Mouse (Mus musculus) urinary bladder, adult 2 months (tissue): ENCODE data around the gene Foxf1. TPM values are rescaled to one million over a fixed set of nuclear protein-coding genes. Genes with fewer than 3 reads are reported as not detected.

Experiments used
- DNase-seq: peaks from one replicate; pipeline ENCODE4 v3.0.0; 2022; ENCODE audit warnings: low spot score
- polyA plus RNA-seq: library from polyadenylated mRNA; depleted of rRNA; stranded (reverse); fragments of >200 nt; gene quantifications from 2 replicates; pipeline ENCODE4 v1.2.3, GENCODE M21; 2012

The Foxf1 gene
- polyA plus RNA-seq, 1 experiment: 117 TPM

DNA sequence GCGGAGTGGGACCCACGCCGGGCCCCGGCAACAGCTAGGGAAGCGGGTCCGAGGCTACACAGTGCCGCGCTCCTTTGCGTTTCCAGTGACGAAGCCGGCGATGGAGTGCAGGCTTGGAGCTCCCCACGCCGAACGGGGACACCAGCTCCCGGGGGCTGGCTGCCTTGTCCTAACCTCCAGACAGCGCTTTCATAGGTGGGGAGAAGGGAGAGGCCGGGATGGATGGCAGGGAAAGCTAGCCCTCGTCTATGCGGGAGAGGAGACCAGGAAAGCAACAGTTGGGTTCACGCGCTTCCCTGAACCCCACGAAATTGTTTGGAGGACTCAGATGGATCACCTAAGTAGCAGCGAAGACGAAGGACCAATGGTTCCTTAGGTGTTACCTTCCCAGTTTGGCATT, 30.9 kb downstream of the Foxf1 start:
- DNase-seq: no peak

DNA sequence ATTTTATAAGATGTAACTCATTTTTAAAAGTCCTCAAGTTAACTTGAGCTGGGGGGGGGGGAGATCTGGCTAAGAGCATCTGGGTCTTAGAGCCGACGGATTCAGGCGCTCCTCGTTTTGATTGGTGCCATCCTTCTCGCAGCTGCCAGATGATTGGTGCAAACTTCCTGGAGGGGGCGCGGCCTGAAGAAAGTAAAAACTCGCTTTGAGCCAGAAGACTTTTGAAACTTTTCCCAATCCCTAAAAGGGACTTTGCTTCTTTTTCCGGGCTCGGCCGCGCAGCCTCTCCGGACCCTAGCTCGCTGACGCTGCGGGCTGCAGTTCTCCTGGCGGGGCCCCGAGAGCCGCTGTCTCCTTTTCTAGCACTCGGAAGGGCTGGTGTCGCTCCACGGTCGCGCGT, 31.8 kb downstream of the Foxf1 start, which contains the start of gene Foxc2:
TSS of gene Foxc2 (plus strand) at position 224 of the 400 bp plus-strand sequence.
- DNase-seq: no peak

DNA sequence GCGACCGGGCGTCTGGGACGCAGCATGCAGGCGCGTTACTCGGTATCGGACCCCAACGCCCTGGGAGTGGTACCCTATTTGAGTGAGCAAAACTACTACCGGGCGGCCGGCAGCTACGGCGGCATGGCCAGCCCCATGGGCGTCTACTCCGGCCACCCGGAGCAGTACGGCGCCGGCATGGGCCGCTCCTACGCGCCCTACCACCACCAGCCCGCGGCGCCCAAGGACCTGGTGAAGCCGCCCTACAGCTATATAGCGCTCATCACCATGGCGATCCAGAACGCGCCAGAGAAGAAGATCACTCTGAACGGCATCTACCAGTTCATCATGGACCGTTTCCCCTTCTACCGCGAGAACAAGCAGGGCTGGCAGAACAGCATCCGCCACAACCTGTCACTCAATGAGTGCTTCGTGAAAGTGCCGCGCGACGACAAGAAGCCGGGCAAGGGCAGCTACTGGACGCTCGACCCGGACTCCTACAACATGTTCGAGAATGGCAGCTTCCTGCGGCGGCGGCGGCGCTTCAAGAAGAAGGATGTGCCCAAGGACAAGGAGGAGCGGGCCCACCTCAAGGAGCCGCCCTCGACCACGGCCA, 32.5 kb downstream of the Foxf1 start:
- DNase-seq: no peak

DNA sequence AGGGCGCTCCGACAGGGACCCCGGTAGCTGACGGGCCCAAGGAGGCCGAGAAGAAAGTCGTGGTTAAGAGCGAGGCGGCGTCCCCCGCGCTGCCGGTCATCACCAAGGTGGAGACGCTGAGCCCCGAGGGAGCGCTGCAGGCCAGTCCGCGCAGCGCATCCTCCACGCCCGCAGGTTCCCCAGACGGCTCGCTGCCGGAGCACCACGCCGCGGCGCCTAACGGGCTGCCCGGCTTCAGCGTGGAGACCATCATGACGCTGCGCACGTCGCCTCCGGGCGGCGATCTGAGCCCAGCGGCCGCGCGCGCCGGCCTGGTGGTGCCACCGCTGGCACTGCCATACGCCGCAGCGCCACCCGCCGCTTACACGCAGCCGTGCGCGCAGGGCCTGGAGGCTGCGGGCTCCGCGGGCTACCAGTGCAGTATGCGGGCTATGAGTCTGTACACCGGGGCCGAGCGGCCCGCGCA, 33.0 kb downstream of the Foxf1 start:
- no peak for DNase-seq

DNA sequence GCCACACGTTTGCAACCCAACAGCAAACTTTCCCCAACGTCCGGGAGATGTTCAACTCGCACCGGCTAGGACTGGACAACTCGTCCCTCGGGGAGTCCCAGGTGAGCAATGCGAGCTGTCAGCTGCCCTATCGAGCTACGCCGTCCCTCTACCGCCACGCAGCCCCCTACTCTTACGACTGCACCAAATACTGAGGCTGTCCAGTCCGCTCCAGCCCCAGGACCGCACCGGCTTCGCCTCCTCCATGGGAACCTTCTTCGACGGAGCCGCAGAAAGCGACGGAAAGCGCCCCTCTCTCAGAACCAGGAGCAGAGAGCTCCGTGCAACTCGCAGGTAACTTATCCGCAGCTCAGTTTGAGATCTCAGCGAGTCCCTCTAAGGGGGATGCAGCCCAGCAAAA, 33.7 kb downstream of the Foxf1 start:
- DNase-seq: no peak

DNA sequence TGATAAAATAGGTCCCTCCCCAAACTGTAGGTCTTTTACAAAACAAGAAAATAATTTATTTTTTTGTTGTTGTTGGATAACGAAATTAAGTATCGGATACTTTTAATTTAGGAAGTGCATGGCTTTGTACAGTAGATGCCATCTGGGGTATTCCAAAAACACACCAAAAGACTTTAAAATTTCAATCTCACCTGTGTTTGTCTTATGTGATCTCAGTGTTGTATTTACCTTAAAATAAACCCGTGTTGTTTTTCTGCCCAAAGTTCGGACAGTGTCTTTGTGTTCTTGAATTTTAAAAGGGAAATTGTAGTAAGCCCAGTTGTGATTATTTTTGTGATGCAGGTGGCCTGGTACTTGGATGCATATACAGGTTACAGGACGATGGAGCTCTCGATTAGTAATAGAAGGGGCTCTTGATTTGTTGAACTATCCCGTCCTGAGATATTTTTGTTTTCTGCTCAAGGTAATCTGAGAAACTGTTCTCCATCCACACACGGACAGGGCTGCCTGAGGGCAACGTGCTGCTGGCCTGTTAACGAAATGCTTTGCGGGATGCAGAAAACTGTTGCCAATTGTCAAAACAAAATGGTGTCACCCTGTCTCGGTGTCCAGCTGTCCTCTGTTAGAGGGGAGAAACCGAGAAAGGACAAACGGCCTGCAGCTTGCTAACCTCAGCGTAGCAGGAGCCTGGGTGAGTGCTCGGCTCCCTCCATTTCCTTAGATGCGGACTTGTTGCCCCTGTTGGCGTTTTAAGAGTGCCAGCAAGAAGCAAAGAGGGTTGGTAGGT, 34.6 kb downstream of the Foxf1 start:
- DNase-seq: no peak

DNA sequence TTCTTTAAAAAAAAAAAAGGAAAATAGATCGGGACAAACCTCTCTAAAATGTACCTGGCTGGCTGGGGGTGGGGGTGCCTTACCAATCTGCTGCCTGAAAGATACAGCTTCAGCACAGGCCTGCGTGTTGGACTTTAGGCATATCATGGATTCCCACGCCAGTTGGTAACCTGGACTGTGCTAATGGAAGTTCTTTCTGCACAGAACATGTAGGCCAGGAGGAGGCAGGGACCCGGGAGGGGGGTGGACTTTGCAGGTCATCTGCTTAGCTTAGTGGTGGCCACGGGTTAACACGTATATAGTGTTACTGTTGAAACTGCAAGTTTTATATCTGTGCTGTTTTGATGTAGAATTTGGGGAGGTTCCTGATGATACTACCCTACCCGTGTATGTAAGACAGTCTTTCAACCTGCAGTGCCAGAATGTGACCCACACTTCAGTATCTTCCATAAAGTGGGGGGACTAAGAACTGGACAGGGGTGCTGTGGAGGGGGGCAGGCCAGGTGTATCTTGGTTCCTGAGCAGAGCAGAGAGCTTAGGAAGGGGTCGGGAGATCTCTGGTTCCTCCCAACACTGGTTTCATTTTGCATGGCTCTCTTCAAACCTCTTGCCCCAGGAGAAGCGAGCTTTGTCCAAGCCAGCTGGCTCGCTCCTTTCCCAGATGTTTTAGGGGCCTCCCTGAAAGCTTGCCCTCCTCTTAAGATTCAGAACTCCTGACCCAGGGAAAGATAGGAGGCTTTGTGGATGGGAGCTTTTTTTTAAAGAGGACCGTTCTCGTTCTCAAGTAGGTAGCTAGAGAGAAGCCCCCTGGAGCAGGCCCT, 35.7 kb downstream of the Foxf1 start:
- no peak for DNase-seq

DNA sequence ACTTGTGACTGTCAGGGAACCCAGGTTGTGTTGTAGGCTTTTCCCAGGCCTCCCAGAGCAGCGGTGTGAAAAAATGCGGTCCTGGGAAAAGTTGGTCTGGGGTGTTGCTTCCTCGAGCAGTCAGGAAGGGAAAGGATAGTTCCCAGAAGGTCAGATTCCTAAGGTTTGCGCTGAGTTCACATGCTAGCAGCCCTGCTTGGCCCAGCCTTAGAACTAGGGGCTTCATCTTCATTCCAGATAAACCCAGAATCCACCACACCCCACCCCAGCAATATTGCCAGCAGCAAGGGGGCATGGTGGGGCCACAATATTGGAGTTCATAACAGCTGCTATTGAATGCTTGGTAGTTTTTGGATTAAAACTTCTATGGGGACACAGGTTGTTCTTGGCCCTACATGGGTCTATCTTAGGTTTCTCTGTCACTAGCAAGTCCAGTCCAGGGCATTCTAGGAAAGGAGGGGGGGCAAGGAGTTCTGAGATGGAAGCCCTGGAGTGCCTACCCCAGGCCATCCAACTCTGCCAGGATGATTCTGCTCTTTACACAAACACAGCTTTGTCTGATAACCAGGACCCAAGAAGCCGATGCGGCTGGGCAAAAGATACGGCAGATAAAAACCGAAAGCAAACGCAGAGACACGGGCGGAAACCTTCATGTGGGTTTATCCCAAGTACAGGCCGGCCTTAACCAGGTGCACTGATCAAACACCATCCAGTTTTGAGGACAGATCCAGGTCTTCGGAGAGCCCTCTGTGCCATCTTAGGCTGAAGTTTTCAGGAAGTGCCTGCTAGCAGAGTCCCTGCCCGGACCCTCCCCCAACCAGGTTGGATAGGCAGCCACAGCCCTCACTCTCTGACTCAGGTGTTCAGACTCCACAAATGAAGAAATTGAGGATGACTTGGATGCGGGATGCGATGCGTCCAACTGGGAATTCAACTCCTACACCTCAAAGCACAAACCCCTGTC, 36.6 kb downstream of the Foxf1 start:
- DNase-seq: no peak

DNA sequence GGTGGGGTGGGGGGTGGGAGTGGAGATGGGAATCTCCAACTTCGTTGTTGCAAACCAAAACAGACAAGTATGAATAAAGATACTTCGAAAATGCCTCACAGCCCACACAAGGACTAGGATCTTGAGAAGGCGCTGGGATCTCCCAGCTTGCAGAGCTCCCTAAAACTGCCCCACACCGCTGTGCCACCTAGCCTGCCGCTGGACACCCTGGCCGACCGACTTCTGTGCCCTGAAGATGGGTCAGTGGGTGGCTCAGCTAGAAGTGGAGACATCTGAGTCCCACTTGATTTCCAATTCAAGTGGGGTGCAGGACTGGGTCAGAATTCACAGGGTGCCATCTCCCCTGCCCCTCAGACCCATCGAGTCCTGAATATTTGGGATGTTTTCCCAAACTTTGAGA, 37.5 kb downstream of the Foxf1 start:
- DNase-seq: no peak

DNA sequence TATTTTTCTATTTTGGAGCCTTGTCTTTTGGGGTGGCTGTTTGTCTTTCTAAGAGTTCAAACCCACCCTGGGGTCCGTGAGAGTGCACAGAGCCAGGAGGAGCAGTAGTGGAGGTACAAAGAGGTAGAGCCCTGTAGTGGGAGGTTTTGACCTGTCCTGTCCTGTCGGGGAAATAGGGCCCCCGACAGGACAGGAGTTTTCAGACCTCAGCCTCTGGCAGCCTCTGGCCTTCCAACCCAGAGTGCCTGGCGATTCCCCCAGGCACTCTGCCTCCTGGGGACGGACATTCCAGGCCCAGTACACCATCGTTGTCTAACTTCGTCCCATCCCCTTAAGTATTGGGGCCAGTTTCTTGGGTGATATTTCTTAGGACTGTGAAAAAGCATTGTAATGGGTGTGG, 38.2 kb downstream of the Foxf1 start:
- DNase-seq: no peak

DNA sequence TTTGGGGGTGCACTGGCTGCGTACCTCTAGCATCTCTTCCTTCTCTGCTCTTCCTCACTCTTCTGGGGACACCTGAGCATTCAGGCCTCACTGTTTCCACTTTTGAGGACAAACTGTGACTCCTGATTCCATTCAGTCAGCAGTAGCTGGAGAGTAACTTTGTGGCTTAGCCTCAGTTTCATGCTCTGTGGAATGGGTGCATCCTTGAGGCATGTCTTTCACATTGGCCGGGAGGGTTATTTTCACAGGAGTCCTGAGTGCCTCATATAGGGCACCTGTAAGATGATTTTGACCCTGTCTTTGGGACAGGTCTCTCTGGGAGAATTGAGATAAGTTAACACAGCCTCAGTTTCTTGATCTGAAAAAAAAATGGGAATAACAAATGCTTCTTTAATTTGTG, 38.9 kb downstream of the Foxf1 start:
- DNase-seq: no peak

DNA sequence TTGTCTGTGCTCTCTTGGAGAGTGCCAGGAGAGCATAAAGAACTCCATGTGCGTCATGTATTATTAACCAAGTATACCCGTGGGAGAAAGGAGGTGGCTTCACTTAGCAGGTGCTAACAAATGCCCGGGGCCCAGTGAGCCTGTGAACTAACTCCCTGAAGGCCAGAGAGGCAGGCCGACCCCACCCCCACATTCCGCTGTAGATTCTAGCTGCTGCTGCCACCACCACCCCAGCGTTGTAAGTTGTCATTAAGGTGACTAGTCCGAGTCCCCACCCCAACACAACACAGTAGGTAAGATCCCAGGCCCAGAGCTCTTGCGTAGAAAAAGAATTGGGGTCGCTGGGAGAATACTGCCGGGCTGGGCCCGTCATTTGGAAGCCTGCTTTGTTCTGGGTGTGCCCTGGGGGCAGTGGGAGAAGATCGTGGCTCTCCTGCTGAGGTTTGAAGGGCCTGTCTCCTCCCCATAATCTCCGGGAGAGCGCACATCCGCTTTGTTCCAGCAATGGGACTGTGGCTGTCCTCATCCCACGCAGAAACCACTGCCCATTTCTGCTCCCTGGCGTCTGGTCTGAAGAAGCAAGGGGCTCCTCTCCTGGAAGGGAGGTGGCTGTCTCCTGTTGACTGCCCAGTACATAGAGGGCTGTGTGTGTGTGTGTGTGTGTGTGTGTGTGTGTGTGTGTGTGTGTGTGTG, 40.5 kb downstream of the Foxf1 start:
- no peak for DNase-seq

DNA sequence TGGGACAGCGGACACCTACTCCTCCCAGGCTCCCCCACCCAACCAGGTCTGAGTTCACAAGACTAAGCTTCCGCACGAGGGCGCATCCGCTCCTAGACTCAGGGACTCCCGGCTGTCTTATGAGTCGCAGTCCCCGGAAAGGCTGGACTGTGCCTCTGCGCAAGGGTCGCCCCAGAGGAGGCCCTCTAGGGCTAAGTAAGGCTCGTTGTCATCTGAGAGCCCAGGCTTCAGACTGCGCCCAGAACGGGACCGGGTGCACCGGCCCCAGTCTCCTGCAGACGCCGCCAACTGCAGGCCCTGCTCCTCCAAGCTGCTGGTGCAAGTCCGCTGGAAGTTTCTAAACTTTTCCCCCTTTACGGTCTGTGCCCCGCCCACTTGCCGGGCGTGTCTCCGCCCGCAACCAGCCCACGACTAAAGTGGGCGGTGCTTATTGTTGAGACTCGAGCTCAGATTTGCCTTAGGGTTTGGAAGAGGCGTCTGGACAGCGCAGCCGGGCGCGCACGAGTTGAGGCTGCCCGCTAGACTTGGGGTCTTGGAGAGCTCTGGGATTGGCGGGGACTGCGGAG, 41.2 kb downstream of the Foxf1 start:
- peak; percentile 51 for DNase-seq

DNA sequence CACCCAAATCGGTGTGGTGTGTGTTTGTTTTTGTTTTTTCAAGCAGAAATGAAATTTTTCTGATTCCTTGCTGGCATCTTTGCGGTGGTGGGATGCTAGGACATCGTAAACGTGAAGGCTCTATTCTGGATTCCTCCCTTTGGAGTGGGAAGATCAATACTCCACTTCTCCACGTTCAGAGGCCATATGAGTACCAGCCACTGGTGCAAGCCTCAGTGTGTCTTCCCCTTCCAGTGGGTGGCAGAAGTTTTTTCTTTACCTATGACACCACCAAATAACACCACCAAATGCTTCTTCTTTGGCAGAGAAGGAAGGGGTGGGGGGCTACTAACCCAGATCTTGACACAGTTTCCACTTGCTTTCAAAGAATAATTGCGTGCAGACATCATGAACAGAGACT, 42.0 kb downstream of the Foxf1 start:
- no peak for DNase-seq

DNA sequence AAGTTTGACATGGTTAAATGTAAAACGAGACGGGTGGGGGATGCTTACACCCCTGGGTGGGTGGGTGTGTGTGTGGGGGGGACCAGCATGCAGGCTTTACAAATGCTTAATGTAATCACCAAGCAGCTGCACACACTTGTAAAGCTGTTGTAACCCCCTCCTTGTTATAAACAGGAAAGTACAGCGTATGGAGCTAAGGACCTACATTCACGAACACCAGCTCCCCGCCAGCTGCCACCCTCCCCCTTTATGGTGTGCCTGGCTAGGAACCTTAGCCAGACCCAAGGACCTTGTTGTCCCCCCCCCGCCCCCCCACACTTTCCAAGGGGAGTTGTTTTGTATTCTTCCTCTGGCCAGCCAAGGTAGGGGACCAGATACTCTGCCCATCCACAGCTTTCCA, 42.5 kb downstream of the Foxf1 start:
- no peak for DNase-seq

DNA sequence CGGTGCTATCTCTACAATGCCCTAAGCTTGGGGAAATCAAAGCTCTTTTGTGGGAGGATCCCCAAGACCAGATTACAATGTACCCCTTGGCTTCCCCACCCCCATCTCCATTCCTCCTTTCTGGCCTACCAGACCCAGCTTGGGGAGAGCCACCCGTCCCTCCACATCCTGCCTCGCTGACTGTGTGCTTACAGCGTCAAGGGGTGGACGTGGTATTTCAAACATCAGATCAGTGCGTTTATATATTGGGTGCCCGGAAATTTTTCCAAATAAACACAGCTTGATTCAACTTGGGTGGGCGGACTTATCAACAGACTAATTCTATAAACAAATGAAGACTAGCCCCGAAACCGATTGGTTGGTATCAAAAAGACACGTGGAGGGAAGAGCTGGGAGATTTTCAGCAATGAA, 43.1 kb downstream of the Foxf1 start:
- DNase-seq: no peak

DNA sequence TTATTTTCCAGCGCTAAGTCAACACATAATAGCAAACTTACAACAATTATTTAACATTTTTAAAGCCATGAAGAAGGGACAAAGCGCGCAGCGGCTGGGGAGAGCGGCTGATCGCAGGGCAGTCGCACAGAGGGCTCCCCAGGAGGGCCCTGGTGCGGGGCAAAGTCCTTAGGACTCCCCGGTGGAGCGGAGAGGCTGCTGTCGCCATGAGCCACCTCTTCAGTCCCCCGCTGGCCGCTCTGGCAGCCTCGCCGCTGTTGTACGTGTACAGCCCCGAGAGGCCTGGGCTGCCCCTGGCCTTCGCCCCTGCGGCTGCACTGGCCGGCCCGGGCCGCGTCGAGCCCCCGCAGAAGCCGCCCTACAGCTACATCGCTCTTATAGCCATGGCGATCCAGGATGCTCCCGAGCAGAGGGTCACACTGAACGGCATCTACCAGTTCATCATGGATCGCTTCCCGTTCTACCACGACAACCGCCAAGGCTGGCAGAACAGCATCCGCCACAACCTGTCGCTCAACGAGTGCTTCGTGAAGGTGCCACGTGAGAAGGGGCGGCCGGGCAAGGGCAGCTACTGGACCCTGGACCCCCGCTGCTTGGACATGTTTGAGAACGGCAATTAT, 43.7 kb downstream of the Foxf1 start, which contains the start of gene Foxl1:
TSS of gene Foxl1 (plus strand) at position 185 of the 620 bp plus-strand sequence.
- DNase-seq: no peak

DNA sequence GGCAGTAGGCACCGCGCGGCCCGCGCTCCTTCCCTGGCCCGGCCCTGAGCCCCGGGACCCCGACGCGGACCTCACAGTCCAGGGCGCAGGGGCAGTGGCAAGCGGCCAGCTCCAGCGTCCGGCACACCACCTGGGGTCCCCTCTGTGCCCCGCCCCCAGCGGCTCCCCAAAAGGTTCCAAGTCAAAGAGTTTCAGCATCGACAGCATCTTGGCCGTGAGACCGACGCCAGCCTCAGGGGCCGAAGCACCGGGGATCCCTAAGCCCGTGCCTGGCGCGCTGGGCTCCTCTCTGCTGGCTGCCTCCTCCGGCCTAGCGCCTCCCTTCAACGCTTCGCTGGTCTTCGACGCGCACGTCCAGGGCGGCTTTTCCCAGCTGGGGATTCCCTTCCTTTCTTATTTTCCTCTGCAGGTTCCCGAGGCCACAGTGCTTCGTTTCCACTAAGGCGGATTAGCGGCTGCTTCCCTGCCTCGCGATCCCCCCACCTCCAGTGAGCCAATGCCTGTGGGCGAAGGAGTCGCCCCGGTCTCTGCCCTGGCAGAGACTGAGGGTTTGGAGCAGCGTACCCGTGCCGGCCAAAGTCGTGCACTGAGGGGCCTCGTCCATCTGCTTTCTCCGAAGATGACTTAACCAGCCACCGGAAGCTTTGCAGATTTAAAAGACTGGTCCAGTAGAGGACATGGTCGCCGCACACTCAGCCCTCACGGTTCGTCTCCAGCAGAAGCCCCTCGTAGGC, 44.5 kb downstream of the Foxf1 start:
- DNase-seq: no peak

DNA sequence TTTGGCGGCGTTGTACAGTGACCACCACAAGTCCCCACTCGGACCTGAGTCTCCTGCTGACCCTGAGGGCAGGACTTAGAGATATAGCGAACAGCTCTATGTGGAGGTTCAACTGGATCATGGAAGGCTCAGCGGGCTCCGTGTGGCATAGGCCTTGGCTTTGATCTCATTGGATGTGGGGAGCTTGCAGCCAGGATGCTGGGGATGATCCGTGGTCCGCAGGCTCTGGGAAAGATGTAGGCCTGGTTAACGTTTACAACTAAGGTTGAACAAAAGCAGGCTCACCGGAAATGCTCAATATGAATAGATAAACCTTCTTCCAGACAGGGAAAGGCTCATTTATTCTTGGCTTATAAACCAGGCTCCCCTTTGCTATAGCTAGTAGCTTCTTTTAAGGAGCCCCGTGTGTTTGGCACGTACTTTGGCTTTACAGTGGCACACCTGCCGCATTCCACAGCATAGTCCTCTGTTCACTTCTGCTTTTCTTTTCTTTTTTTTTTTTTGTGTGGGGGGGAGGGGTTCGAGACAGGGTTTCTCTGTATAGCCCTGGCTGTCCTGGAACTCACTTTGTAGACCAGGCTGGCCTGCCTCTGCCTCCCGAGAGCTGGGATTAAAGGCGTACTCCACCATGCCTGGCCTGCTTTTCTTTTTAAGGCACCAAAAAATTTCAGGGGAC, 45.2 kb downstream of the Foxf1 start:
- no peak for DNase-seq
